Mouse (Mus musculus): Measurements from ENCODE around the gene Klrd1. TPM values are rescaled to one million over a fixed set of nuclear protein-coding genes. Genes with fewer than 3 reads are reported as not detected.

Klrd1 gene
- polyA plus RNA-seq, 1 experiment: not detected

Other genes starting within 250 kb of the Klrd1 start
- gene Clec12a, start 249.1 kb upstream of the Klrd1 start, polyA plus RNA-seq (2012; ENCODE audit: insufficient read depth, insufficient read length, low replicate concordance, missing spikeins): not detected in 2 replicates
- gene Clec12b, start 205.9 kb upstream of the Klrd1 start, polyA plus RNA-seq (2012; ENCODE audit: insufficient read depth, insufficient read length, low replicate concordance, missing spikeins): not detected in 2 replicates
- gene Clec1b, start 194.5 kb upstream of the Klrd1 start, polyA plus RNA-seq (2012; ENCODE audit: insufficient read depth, insufficient read length, low replicate concordance, missing spikeins): not detected in 2 replicates
- not detected in 2 replicates for gene Clec9a, start 182.9 kb upstream of the Klrd1 start, polyA plus RNA-seq (2012; ENCODE audit: insufficient read depth, insufficient read length, low replicate concordance, missing spikeins)
- not detected in 2 replicates for gene Clec1a, start 139.8 kb upstream of the Klrd1 start, polyA plus RNA-seq (2012; ENCODE audit: insufficient read depth, insufficient read length, low replicate concordance, missing spikeins)
- gene Olr1, start 84.6 kb upstream of the Klrd1 start, polyA plus RNA-seq (2012; ENCODE audit: insufficient read depth, insufficient read length, low replicate concordance, missing spikeins): not detected in 2 replicates
- gene Tmem52b, start 79.2 kb upstream of the Klrd1 start, polyA plus RNA-seq (2012; ENCODE audit: insufficient read depth, insufficient read length, low replicate concordance, missing spikeins): not detected in 2 replicates
- 169 TPM in 1 of 2 replicates, not detected in the other for gene Gabarapl1, start 58.6 kb upstream of the Klrd1 start, polyA plus RNA-seq (2012; ENCODE audit: insufficient read depth, insufficient read length, low replicate concordance, missing spikeins)
- not detected in 2 replicates for gene Klre1, start 13.9 kb upstream of the Klrd1 start, polyA plus RNA-seq (2012; ENCODE audit: insufficient read depth, insufficient read length, low replicate concordance, missing spikeins)
- not detected in 2 replicates for gene Klrk1, start 32.1 kb downstream of the Klrd1 start, polyA plus RNA-seq (2012; ENCODE audit: insufficient read depth, insufficient read length, low replicate concordance, missing spikeins)
- not detected in 2 replicates for gene Klrc3, start 51.6 kb downstream of the Klrd1 start, polyA plus RNA-seq (2012; ENCODE audit: insufficient read depth, insufficient read length, low replicate concordance, missing spikeins)
- not detected in 2 replicates for gene Klrc2, start 68.9 kb downstream of the Klrd1 start, polyA plus RNA-seq (2012; ENCODE audit: insufficient read depth, insufficient read length, low replicate concordance, missing spikeins)
- gene Klrc1, start 87.2 kb downstream of the Klrd1 start, polyA plus RNA-seq (2012; ENCODE audit: insufficient read depth, insufficient read length, low replicate concordance, missing spikeins): not detected in 2 replicates
- not detected in 2 replicates for gene Klri1, start 125.3 kb downstream of the Klrd1 start, polyA plus RNA-seq (2012; ENCODE audit: insufficient read depth, insufficient read length, low replicate concordance, missing spikeins)
- not detected in 2 replicates for gene Klri2, start 148.7 kb downstream of the Klrd1 start, polyA plus RNA-seq (2012; ENCODE audit: insufficient read depth, insufficient read length, low replicate concordance, missing spikeins)
- not detected in 2 replicates for gene Gm156, start 192.5 kb downstream of the Klrd1 start, polyA plus RNA-seq (2012; ENCODE audit: insufficient read depth, insufficient read length, low replicate concordance, missing spikeins)

Measured in olfactory bulb, adult 2 months (tissue).